In genomic region chr12:99011161-99011861, GRCm38 (mm10) we compare ENCODE assay signal across 9 mouse cellular contexts.
DNase-seq lines count a peak whose midpoint lies in the region; ATAC-seq and TF ChIP-seq lines count a peak whose summit lies in the region.
"Had no signal": no experiment of that assay in that cellular context is flagged by ENCODE, and none has a peak within 500 bp of the region (broad histone marks: within the 10 kb centered on the region; RNA-seq: fewer than 3 reads in every experiment).

No protein-coding gene starts in this region.

- H3K4me2 ChIP-seq in heart, embryonic 12.5 days = peak overlapping the region; percentile 66
- H3K4me2 ChIP-seq in midbrain, embryonic 12.5 days (replicated peaks) = peak overlapping the region; percentile 27

- intact Hi-C loops in heart, postnatal 14 days (cut with DNase I) = no loop called here

- H3K9ac ChIP-seq in heart, embryonic 12.5 days = no peak overlapping the region; the same call in 1 of the 2 replicates
- H3K9ac ChIP-seq in ES-E14 (ENCODE audit: insufficient read depth, low read depth, low read length, poor library complexity, severe bottlenecking) = no peak overlapping the region
- no peak overlapping the region for H3K9ac ChIP-seq in midbrain, embryonic 12.5 days (replicated peaks)

- H3K9me3 ChIP-seq in heart, embryonic 12.5 days (replicated peaks) = no peaks in the 10 kb centered on the region
- H3K9me3 ChIP-seq in ES-E14 (ENCODE audit: control insufficient read depth, insufficient read depth, low read depth, low read length) = no peaks in the 10 kb centered on the region
- H3K9me3 ChIP-seq in forebrain, embryonic 10.5 days = peaks cover 8% of the 10 kb centered on the region; the same call in 1 of the 2 replicates
- H3K9me3 ChIP-seq in midbrain, embryonic 12.5 days = peaks cover 6% of the 10 kb centered on the region; the same call in 1 of the 2 replicates

- DNase-seq in heart, postnatal 14 days = no peak
- DNase-seq in ES-E14 (ENCODE audit: low read depth, low spot score) = peak; percentile 66
- peak; percentile 84 for DNase-seq in forebrain, embryonic 10.5 days (ENCODE audit: extremely low spot score, low spot score)
- DNase-seq in layer of hippocampus, adult 2 months (ENCODE audit: low spot score in 2 of 2) = no peak
- no peak for DNase-seq in thymus, postnatal 10 days (ENCODE audit: low spot score in 2 of 2)

- no peaks in the 10 kb centered on the region for H3K27me3 ChIP-seq in heart, embryonic 12.5 days (replicated peaks)
- H3K27me3 ChIP-seq in forebrain, embryonic 10.5 days (ENCODE audit: poor library complexity, severe bottlenecking) = peaks cover 5% of the 10 kb centered on the region; the same call in 1 of the 2 replicates
- H3K27me3 ChIP-seq in midbrain, embryonic 12.5 days = peaks cover 3% of the 10 kb centered on the region; the same call in 1 of the 2 replicates

- 9% methylated on average over 22 of the region's 22 CpGs for WGBS in heart, embryonic 12.5 days
- WGBS in forebrain, embryonic 10.5 days = 4% methylated on average over 22 of the region's 22 CpGs
- WGBS in midbrain, embryonic 12.5 days = 2% methylated on average over 22 of the region's 22 CpGs

- no peak for TF ChIP-seq CTCF in layer of hippocampus, adult 2 months (conservative IDR thresholded peaks at IDR 0.05)

- no peak for ATAC-seq in heart, embryonic 12.5 days (ENCODE audit: insufficient number of reproducible peaks, low FRiP score)
- peak; percentile 94 for ATAC-seq in midbrain, embryonic 12.5 days (ENCODE audit: low FRiP score, low read depth)
- ATAC-seq in erythroid progenitor cell, adult 5-6 weeks (replicated peaks; ENCODE audit: low FRiP score, poor library complexity, severe bottlenecking) = no peak

- H3K27ac ChIP-seq in heart, embryonic 12.5 days (ENCODE audit: poor library complexity, severe bottlenecking) = no peak overlapping the region
- no peak overlapping the region for H3K27ac ChIP-seq in ES-E14 (ENCODE audit: insufficient read depth, low read depth, low read length, poor library complexity, severe bottlenecking)
- H3K27ac ChIP-seq in forebrain, embryonic 10.5 days = peak overlapping the region; percentile 89
- H3K27ac ChIP-seq in midbrain, embryonic 12.5 days (replicated peaks) = peak overlapping the region; percentile 94
- H3K27ac ChIP-seq in layer of hippocampus, adult 2 months = no peak overlapping the region

- no peaks in the 10 kb centered on the region for H3K36me3 ChIP-seq in heart, embryonic 12.5 days
- no peaks in the 10 kb centered on the region; the same call in 1 of the 2 replicates for H3K36me3 ChIP-seq in ES-E14 (ENCODE audit: control insufficient read depth, insufficient read depth, low read length, poor library complexity, severe bottlenecking)
- H3K36me3 ChIP-seq in forebrain, embryonic 10.5 days (replicated peaks) = no peaks in the 10 kb centered on the region
- H3K36me3 ChIP-seq in midbrain, embryonic 12.5 days = no peaks in the 10 kb centered on the region

- peaks cover 3% of the 10 kb centered on the region; the same call in 1 of the 2 replicates for H3K4me1 ChIP-seq in heart, embryonic 12.5 days (replicated peaks)
- peaks cover 2 to 8% of the 10 kb centered on the region in 2 experiments; a peak in 2 of 4 replicates for H3K4me1 ChIP-seq in ES-E14 (ENCODE audit: control insufficient read depth in 2 of 2, insufficient read depth in 2 of 2, low read length in 2 of 2, poor library complexity in 1 of 2)
- H3K4me1 ChIP-seq in forebrain, embryonic 10.5 days = peaks cover 55% of the 10 kb centered on the region
- peaks cover 33% of the 10 kb centered on the region for H3K4me1 ChIP-seq in midbrain, embryonic 12.5 days

- in situ Hi-C loops in ES-E14 (cut with MboI; ENCODE audit: low sequenced_read_pairs in 2 of 2, unreplicated experiment in 2 of 2) = no loop called here

- H3K4me3 ChIP-seq in heart, embryonic 12.5 days = peak overlapping the region; percentile 24
- H3K4me3 ChIP-seq in ES-E14 (ENCODE audit: insufficient read depth in 1 of 2, low read depth in 1 of 2, low read length in 2 of 2, poor library complexity in 1 of 2, severe bottlenecking in 1 of 2) = peak overlapping the region; percentile 9 to 31; a peak in 2 of 4 replicates
- H3K4me3 ChIP-seq in forebrain, embryonic 10.5 days = peak overlapping the region; percentile 11; the same call in 1 of the 2 replicates
- no peak overlapping the region for H3K4me3 ChIP-seq in midbrain, embryonic 12.5 days
- H3K4me3 ChIP-seq in layer of hippocampus, adult 2 months = no peak overlapping the region
- H3K4me3 ChIP-seq: myocyte had no signal

TF ChIP-seq in ES-E14, 5 proteins besides CTCF, POLR2A, EP300 and RAD21:
- TF ChIP-seq MAFK (IDR thresholded peaks at IDR 0.05; ENCODE audit: insufficient read depth, low read depth, low read length) (no peak), ZNF384 (IDR thresholded peaks at IDR 0.05; ENCODE audit: low read depth, low read length) (no peak), CHD2 (IDR thresholded peaks at IDR 0.05; ENCODE audit: low read depth, low read length) (peak; percentile 43; the same call in 1 of the 2 replicates), ZC3H11A (IDR thresholded peaks at IDR 0.05; ENCODE audit: borderline replicate concordance, low read depth, low read length) (no peak), HCFC1 (IDR thresholded peaks at IDR 0.05; ENCODE audit: borderline replicate concordance, insufficient read depth, low read length) (no peak)

Comparison
In these comparisons a context has a peak if more than half of its experiments do, and no peak if none do; other contexts are left out.
1. H3K27ac ChIP-seq: peak in forebrain, embryonic 10.5 days (single experiment) and midbrain, embryonic 12.5 days (single experiment); none in heart, embryonic 12.5 days (single experiment), ES-E14 (single experiment) and layer of hippocampus, adult 2 months (single experiment).
2. H3K4me3 ChIP-seq: peak in heart, embryonic 12.5 days (single experiment), ES-E14 (2 of 2) and forebrain, embryonic 10.5 days (single experiment); none in midbrain, embryonic 12.5 days (single experiment) and layer of hippocampus, adult 2 months (single experiment).
3. DNase-seq: peak in ES-E14 (single experiment) and forebrain, embryonic 10.5 days (single experiment); none in heart, postnatal 14 days (0 of 2), layer of hippocampus, adult 2 months (0 of 2) and thymus, postnatal 10 days (0 of 2).